Mouse (Mus musculus): ENCODE results near the gene Gm26558. TPM values are rescaled to one million over a fixed set of nuclear protein-coding genes. Genes with fewer than 3 reads are reported as not detected.

Gm26558 gene
- polyA plus RNA-seq, 1 experiment from 2014 or later: 0.87 TPM

DNA sequence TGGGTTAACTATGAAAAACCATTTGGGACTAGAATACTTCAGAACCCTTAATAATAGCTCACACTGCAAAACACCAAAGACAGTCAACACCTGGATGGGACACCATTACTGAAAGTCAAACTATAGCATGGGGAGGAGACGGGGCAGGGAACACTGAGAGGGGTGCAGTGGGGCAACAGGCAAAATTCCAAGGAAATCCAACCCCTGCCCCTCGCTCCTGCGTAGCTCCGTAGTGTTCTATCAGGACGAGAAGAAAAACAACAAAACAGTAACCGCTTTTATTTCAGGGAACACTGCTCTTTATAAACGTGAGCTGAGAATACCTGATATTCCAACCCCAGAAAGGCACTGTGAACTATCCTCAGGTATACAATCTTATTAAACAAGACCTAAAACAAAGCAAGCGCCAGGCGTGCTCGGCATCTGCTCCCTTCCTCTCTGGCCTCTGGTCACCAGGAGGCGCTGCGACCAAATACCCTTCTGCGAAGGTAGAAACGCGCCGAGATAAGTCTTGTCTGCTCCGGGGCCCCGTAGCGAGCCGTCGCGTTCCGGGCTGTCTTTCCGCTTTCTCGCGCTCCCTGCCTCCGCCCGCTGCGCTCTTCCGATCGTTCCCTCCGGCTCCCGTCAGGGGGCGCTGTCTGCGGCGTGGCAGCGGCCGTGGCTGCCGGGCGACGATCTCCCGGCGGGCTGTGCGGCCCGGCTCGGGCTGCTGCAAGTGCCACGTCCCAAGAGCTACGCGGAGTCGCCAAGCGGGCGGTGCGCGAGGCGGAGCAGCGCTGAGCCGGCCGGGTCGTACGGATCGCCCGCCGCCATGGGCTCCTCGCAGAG, 807 bp downstream of the Gm26558 start, which contains the start of gene Gorasp2:
Gorasp2 (plus strand) TSS at position 690 of the 828 bp plus-strand sequence.
- Histone ChIP-seq H3K27ac (ENCODE audit: low read length) (peak within 1 kb of the TSS; percentile 85), H3K9me3 (replicated peaks; ENCODE audit: control insufficient read depth, low read length) (no peaks in the 10 kb centered on the region), H3K27me3 (ENCODE audit: control insufficient read depth, insufficient read depth, low read depth, low read length) (no peaks in the 10 kb centered on the region), H3K4me3 (ENCODE audit: low read depth, low read length) (peak within 1 kb of the TSS; percentile 85), H3K4me1 (ENCODE audit: control insufficient read depth, low read depth, low read length) (peaks cover 12% of the 10 kb centered on the region), H3K4me2 (ENCODE audit: low read depth, low read length) (peak within 1 kb of the TSS; percentile 86), H3K9ac (ENCODE audit: low read depth, low read length) (peak within 1 kb of the TSS; percentile 92), H3K36me3 (ENCODE audit: control insufficient read depth, insufficient read depth) (no peaks in the 10 kb centered on the region)
- WGBS (ENCODE audit: insufficient replicate concordance): 1% methylated on average over 64 of the region's 64 CpGs
- ATAC-seq (ENCODE audit: low read depth): peak; percentile 95

DNA sequence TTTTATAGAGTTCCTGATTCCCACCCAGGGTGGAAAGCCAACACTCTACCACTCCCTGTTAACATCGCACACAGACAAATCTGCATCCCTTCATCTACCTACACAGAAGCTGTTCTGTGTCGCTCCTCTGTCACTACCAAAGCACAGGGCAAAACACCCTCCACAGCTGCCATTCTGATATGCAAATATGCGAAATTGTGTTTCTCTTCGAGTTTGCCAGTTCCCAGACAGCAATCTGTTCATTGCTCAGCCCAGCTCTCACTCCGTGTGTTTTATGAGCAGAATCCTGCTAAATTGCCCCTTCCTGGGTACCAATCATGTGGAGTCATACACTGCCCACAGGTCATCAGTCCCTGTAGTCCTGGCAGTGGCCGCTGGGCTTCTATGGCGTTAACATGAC, 4.8 kb downstream of the Gm26558 start:
- no peak for ATAC-seq (ENCODE audit: low read depth)
- H3K4me1 ChIP-seq (ENCODE audit: control insufficient read depth, low read depth, low read length): peaks cover 2% of the 10 kb centered on the region
- no peaks in the 10 kb centered on the region for H3K27me3 ChIP-seq (ENCODE audit: control insufficient read depth, insufficient read depth, low read depth, low read length)
- no peak overlapping the region for H3K9ac ChIP-seq (ENCODE audit: low read depth, low read length)
- H3K4me3 ChIP-seq (ENCODE audit: low read depth, low read length): no peak overlapping the region
- no peaks in the 10 kb centered on the region for H3K9me3 ChIP-seq (replicated peaks; ENCODE audit: control insufficient read depth, low read length)
- H3K27ac ChIP-seq (ENCODE audit: low read length): no peak overlapping the region
- no peak overlapping the region for H3K4me2 ChIP-seq (ENCODE audit: low read depth, low read length)
- H3K36me3 ChIP-seq (ENCODE audit: control insufficient read depth, insufficient read depth): no peaks in the 10 kb centered on the region
- WGBS (ENCODE audit: insufficient replicate concordance): 50% methylated on average over 7 of the region's 7 CpGs

DNA sequence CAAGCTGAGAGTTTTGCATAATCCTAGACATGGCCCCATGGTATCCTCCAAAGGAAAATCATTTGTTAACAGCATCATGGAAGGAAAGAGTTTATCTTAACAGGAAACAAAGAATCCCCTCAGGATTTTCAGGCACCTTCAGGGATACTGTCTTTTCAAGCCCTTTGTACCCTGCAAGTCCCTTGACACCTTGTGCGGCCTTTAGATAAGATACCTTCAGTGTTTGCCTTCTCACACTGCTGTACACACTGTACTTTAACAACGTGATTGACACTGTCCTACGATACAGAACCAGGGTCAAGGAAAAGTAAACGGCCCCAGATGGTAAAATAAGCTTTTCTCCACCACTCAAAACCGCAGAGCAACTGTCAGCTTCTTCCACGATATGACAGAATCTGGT, 10.1 kb downstream of the Gm26558 start:
- Histone ChIP-seq H3K4me1 (ENCODE audit: control insufficient read depth, low read depth, low read length) (no peaks in the 10 kb centered on the region), H3K27me3 (ENCODE audit: control insufficient read depth, insufficient read depth, low read depth, low read length) (no peaks in the 10 kb centered on the region), H3K9me3 (replicated peaks; ENCODE audit: control insufficient read depth, low read length) (no peaks in the 10 kb centered on the region), H3K4me3 (ENCODE audit: low read depth, low read length) (no peak overlapping the region), H3K27ac (ENCODE audit: low read length) (no peak overlapping the region), H3K9ac (ENCODE audit: low read depth, low read length) (no peak overlapping the region), H3K4me2 (ENCODE audit: low read depth, low read length) (no peak overlapping the region), H3K36me3 (ENCODE audit: control insufficient read depth, insufficient read depth) (no peaks in the 10 kb centered on the region)
- peak; percentile 27; the same call in 1 of the 2 replicates for ATAC-seq (ENCODE audit: low read depth)
- 39% methylated on average over 6 of the region's 6 CpGs for WGBS (ENCODE audit: insufficient replicate concordance)

DNA sequence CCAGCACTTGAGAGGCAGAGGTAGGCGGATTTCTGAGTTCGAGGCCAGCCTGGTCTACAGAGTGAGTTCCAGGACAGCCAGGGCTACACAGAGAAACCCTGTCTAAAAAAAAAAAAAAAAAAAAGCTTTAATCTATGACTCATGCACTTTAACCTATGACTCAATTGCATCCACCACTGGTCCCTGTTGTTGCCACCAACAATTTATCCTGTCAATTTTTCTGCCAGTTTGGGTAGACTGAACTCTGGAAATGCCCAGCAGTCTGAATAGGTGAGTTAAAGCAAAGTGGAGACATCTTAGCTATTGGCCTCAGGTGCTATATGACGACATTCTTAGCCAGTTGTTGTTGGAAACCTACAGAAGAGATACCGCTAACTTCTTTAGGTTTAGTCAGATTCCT, 12.4 kb downstream of the Gm26558 start:
- no peaks in the 10 kb centered on the region for H3K9me3 ChIP-seq (replicated peaks; ENCODE audit: control insufficient read depth, low read length)
- no peak overlapping the region for H3K27ac ChIP-seq (ENCODE audit: low read length)
- H3K36me3 ChIP-seq (ENCODE audit: control insufficient read depth, insufficient read depth): no peaks in the 10 kb centered on the region
- WGBS (ENCODE audit: insufficient replicate concordance): 70% methylated on average over 4 of the region's 4 CpGs
- no peaks in the 10 kb centered on the region for H3K27me3 ChIP-seq (ENCODE audit: control insufficient read depth, insufficient read depth, low read depth, low read length)
- no peak overlapping the region for H3K4me3 ChIP-seq (ENCODE audit: low read depth, low read length)
- no peak overlapping the region for H3K4me2 ChIP-seq (ENCODE audit: low read depth, low read length)
- no peak overlapping the region for H3K9ac ChIP-seq (ENCODE audit: low read depth, low read length)
- ATAC-seq (ENCODE audit: low read depth): no peak
- H3K4me1 ChIP-seq (ENCODE audit: control insufficient read depth, low read depth, low read length): no peaks in the 10 kb centered on the region

DNA sequence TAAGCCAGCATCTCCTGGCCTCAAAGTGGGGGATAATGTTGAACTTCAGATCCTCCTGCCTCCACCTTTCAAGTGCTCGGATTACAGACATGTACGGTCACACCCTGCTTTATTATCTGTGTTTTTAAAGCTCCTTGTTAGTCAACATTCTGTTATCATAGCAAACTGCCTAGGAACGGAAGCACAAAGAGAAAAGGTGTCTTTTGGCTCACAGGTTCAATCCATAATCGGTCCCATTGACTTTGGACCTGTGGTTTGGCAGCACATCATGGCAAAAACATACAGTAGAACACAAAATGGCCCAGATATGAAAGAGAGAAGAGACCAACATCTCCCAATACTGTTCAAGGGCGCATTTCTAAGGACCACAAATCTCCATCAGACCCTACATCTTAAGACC, 13.6 kb downstream of the Gm26558 start:
- H3K27ac ChIP-seq (ENCODE audit: low read length): no peak overlapping the region

DNA sequence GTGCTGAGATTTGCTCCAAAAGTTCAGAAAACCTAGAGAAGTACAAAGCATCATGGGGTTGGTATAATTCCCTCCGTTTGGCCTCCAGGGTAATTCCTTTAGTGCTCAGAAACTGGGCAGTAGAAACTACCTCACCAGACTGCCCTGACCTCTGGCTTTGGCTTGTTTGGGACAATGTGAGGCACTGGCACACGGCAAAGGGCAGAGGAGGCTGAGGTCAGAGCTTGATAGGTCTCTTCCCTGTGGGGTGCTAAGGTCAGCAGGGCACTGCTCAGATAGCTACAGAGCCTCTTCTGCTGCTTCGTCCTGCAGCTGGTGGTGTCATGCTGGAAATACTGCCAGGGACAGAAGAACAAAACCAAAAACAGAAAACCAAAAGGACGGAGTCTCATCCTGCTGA, 14.2 kb downstream of the Gm26558 start:
- ATAC-seq (ENCODE audit: low read depth): no peak
- Histone ChIP-seq H3K36me3 (ENCODE audit: control insufficient read depth, insufficient read depth) (no peaks in the 10 kb centered on the region), H3K27me3 (ENCODE audit: control insufficient read depth, insufficient read depth, low read depth, low read length) (no peaks in the 10 kb centered on the region), H3K9me3 (replicated peaks; ENCODE audit: control insufficient read depth, low read length) (no peaks in the 10 kb centered on the region), H3K4me1 (ENCODE audit: control insufficient read depth, low read depth, low read length) (no peaks in the 10 kb centered on the region), H3K4me3 (ENCODE audit: low read depth, low read length) (no peak overlapping the region), H3K9ac (ENCODE audit: low read depth, low read length) (no peak overlapping the region), H3K27ac (ENCODE audit: low read length) (no peak overlapping the region), H3K4me2 (ENCODE audit: low read depth, low read length) (no peak overlapping the region)
- 40% methylated on average over 4 of the region's 4 CpGs for WGBS (ENCODE audit: insufficient replicate concordance)

More for the DNA sequence above, 13.6 kb downstream of the Gm26558 start:
- H3K9ac ChIP-seq (ENCODE audit: low read depth, low read length): no peak overlapping the region
- no peaks in the 10 kb centered on the region for H3K36me3 ChIP-seq (ENCODE audit: control insufficient read depth, insufficient read depth)
- WGBS (ENCODE audit: insufficient replicate concordance): 53% methylated on average over 5 of the region's 5 CpGs
- ATAC-seq (ENCODE audit: low read depth): no peak
- H3K4me2 ChIP-seq (ENCODE audit: low read depth, low read length): no peak overlapping the region
- no peak overlapping the region for H3K4me3 ChIP-seq (ENCODE audit: low read depth, low read length)
- H3K9me3 ChIP-seq (replicated peaks; ENCODE audit: control insufficient read depth, low read length): no peaks in the 10 kb centered on the region
- no peaks in the 10 kb centered on the region for H3K27me3 ChIP-seq (ENCODE audit: control insufficient read depth, insufficient read depth, low read depth, low read length)
- H3K4me1 ChIP-seq (ENCODE audit: control insufficient read depth, low read depth, low read length): no peaks in the 10 kb centered on the region

DNA sequence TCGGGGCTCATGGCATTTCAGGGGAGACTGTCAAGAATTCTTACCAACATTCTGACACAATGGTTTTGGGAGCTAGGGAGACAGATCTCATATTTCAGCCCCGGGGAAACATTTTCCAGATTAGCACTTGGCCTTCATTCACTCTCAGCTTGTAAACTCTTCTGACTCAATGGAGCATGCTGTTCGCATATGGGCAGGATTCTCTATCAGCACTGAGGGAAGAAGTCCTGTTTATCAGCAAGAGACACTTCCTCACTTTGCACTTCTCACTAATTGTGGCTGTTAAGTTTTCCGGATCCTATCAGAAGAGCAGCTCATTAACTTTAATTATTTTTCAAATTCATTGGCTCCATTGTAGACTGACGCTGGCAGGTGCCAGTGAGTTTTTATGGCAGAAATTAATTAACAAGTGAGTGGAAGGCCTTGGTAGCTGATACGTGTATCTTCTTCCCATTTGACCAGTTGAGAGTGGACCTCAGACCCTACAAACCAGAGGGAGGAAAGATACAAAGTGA, 16.6 kb downstream of the Gm26558 start:
- Histone ChIP-seq H3K4me2 (ENCODE audit: low read depth, low read length) (no peak overlapping the region), H3K27ac (ENCODE audit: low read length) (no peak overlapping the region), H3K27me3 (ENCODE audit: control insufficient read depth, insufficient read depth, low read depth, low read length) (no peaks in the 10 kb centered on the region), H3K36me3 (ENCODE audit: control insufficient read depth, insufficient read depth) (no peaks in the 10 kb centered on the region), H3K9ac (ENCODE audit: low read depth, low read length) (no peak overlapping the region), H3K9me3 (replicated peaks; ENCODE audit: control insufficient read depth, low read length) (no peaks in the 10 kb centered on the region), H3K4me1 (ENCODE audit: control insufficient read depth, low read depth, low read length) (no peaks in the 10 kb centered on the region), H3K4me3 (ENCODE audit: low read depth, low read length) (no peak overlapping the region)
- WGBS (ENCODE audit: insufficient replicate concordance): 44% methylated on average over 6 of the region's 6 CpGs
- no peak for ATAC-seq (ENCODE audit: low read depth)

DNA sequence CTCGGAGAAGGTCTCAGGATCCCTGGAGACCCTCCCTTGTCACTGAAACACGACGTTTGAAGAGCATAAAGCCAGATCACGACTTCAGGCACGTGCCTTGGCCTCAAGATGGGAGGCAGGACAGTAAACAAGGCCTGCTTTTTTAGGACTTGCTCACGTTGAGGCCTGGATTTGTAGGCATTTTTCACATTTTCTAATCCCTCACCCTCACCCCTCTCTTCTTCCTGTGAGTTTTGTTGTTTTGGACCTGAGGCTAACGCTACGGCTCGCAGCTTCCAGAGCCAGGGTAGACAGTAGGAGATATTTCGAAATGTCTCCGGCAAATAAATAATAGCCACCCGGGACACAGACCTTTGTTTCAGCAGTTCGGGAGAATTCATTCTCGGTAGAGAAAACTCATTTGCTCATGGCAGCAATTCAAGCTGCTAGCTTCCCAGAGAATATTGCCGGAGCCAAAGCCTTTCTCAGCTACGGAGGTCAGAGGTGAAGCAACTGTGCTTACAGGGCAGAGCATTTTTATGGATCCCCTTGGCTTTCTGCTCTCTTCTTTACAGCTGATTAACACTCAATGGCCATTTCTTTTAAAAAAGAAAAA, 18.8 kb downstream of the Gm26558 start:
- no peak overlapping the region for H3K27ac ChIP-seq (ENCODE audit: low read length)
- no peak overlapping the region for H3K4me2 ChIP-seq (ENCODE audit: low read depth, low read length)
- no peaks in the 10 kb centered on the region for H3K27me3 ChIP-seq (ENCODE audit: control insufficient read depth, insufficient read depth, low read depth, low read length)
- H3K4me1 ChIP-seq (ENCODE audit: control insufficient read depth, low read depth, low read length): no peaks in the 10 kb centered on the region
- 62% methylated on average over 16 of the region's 16 CpGs for WGBS (ENCODE audit: insufficient replicate concordance)
- no peaks in the 10 kb centered on the region for H3K9me3 ChIP-seq (replicated peaks; ENCODE audit: control insufficient read depth, low read length)
- H3K4me3 ChIP-seq (ENCODE audit: low read depth, low read length): no peak overlapping the region
- no peaks in the 10 kb centered on the region for H3K36me3 ChIP-seq (ENCODE audit: control insufficient read depth, insufficient read depth)
- no peak for ATAC-seq (ENCODE audit: low read depth)
- H3K9ac ChIP-seq (ENCODE audit: low read depth, low read length): no peak overlapping the region

DNA sequence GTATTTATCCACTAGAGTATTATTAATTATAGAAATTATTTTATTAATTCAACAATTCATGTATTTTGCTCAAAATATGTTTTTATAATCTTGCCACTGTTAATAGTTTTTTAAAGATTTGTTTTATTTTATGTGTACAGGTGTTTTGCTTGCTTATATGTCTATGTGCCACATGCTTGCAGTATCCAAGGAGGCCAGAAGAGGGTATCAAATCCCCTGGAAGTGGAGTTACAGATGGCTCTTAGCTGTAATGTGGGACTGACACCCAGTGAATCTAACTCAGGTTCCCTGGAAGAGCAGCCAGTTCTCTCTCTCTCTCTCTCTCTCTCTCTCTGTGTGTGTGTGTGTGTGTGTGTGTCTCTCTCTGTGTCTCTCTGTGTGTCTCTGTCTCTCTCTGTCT, 20.9 kb downstream of the Gm26558 start:
- no peaks in the 10 kb centered on the region for H3K4me1 ChIP-seq (ENCODE audit: control insufficient read depth, low read depth, low read length)
- H3K36me3 ChIP-seq (ENCODE audit: control insufficient read depth, insufficient read depth): no peaks in the 10 kb centered on the region
- no peaks in the 10 kb centered on the region for H3K9me3 ChIP-seq (replicated peaks; ENCODE audit: control insufficient read depth, low read length)
- H3K4me3 ChIP-seq (ENCODE audit: low read depth, low read length): no peak overlapping the region
- no peak overlapping the region for H3K4me2 ChIP-seq (ENCODE audit: low read depth, low read length)
- no peaks in the 10 kb centered on the region for H3K27me3 ChIP-seq (ENCODE audit: control insufficient read depth, insufficient read depth, low read depth, low read length)
- no peak overlapping the region for H3K27ac ChIP-seq (ENCODE audit: low read length)
- no peak overlapping the region for H3K9ac ChIP-seq (ENCODE audit: low read depth, low read length)
- no peak for ATAC-seq (ENCODE audit: low read depth)

Data from liver, embryonic 16.5 days (tissue).